Mouse (Mus musculus): ENCODE results near the gene Crls1. TPM values are rescaled to one million over a fixed set of nuclear protein-coding genes. Genes with fewer than 3 reads are reported as not detected.

The Crls1 gene
- polyA plus RNA-seq, 1 experiment from 2014 or later = 21.8 TPM

GRCm38 (mm10) chr2:132867521-132867920, 21.1 kb downstream of the Crls1 start:
- Histone ChIP-seq H3K4me1 (replicated peaks) (no peaks in the 10 kb centered on the region), H3K36me3 (peaks cover 28% of the 10 kb centered on the region), H3K4me2 (no peak overlapping the region), H3K9ac (no peak overlapping the region), H3K27ac (replicated peaks) (no peak overlapping the region), H3K4me3 (no peak overlapping the region), H3K9me3 (no peaks in the 10 kb centered on the region), H3K27me3 (no peaks in the 10 kb centered on the region)
- 77% methylated on average over 5 of the region's 5 CpGs for WGBS
- no peak for ATAC-seq (ENCODE audit: low read depth)

GRCm38 (mm10) chr2:132869682-132870081, 23.2 kb downstream of the Crls1 start:
- H3K4me1 ChIP-seq (replicated peaks) = no peaks in the 10 kb centered on the region
- WGBS = 91% methylated on average over 5 of the region's 5 CpGs
- no peaks in the 10 kb centered on the region for H3K27me3 ChIP-seq
- no peaks in the 10 kb centered on the region for H3K9me3 ChIP-seq
- no peak overlapping the region for H3K4me3 ChIP-seq
- no peak overlapping the region for H3K4me2 ChIP-seq
- ATAC-seq (ENCODE audit: low read depth) = no peak
- H3K27ac ChIP-seq (replicated peaks) = no peak overlapping the region
- peaks cover 21% of the 10 kb centered on the region for H3K36me3 ChIP-seq
- H3K9ac ChIP-seq = no peak overlapping the region

GRCm38 (mm10) chr2:132870286-132870685, 23.8 kb downstream of the Crls1 start:
- H3K4me3 ChIP-seq = no peak overlapping the region
- no peak overlapping the region for H3K27ac ChIP-seq (replicated peaks)
- no peak overlapping the region for H3K4me2 ChIP-seq
- no peaks in the 10 kb centered on the region for H3K27me3 ChIP-seq
- H3K9me3 ChIP-seq = no peaks in the 10 kb centered on the region
- ATAC-seq (ENCODE audit: low read depth) = no peak
- H3K36me3 ChIP-seq = peaks cover 17% of the 10 kb centered on the region
- H3K9ac ChIP-seq = no peak overlapping the region
- WGBS = 83% methylated on average over 4 of the region's 4 CpGs
- H3K4me1 ChIP-seq (replicated peaks) = no peaks in the 10 kb centered on the region

- H3K36me3 ChIP-seq = peaks cover 7% of the 10 kb centered on the region
- no peaks in the 10 kb centered on the region for H3K27me3 ChIP-seq
- H3K4me2 ChIP-seq = no peak overlapping the region
- ATAC-seq (ENCODE audit: low read depth) = no peak
- H3K4me1 ChIP-seq (replicated peaks) = no peaks in the 10 kb centered on the region
- H3K27ac ChIP-seq (replicated peaks) = no peak overlapping the region
- H3K9ac ChIP-seq = no peak overlapping the region
- no peak overlapping the region for H3K4me3 ChIP-seq
- no peaks in the 10 kb centered on the region for H3K9me3 ChIP-seq
- 73% methylated on average over 3 of the region's 3 CpGs for WGBS
These were observed 25.2 kb downstream of the Crls1 start for GRCm38 (mm10) chr2:132871663-132872062.

- no peaks in the 10 kb centered on the region for H3K36me3 ChIP-seq
- no peak for ATAC-seq (ENCODE audit: low read depth)
These were observed 27.3 kb downstream of the Crls1 start for GRCm38 (mm10) chr2:132873657-132874326.

GRCm38 (mm10) chr2:132876991-132877390, 30.5 kb downstream of the Crls1 start:
- WGBS = 57% methylated on average over 1 of the region's 1 CpGs
- Histone ChIP-seq H3K4me1 (replicated peaks) (peaks cover 25% of the 10 kb centered on the region), H3K4me2 (no peak overlapping the region), H3K27ac (replicated peaks) (no peak overlapping the region), H3K36me3 (no peaks in the 10 kb centered on the region), H3K27me3 (peaks cover 53% of the 10 kb centered on the region), H3K4me3 (no peak overlapping the region), H3K9me3 (no peaks in the 10 kb centered on the region), H3K9ac (no peak overlapping the region)
- ATAC-seq (ENCODE audit: low read depth) = no peak

More at GRCm38 (mm10) chr2:132873657-132874326, 27.3 kb downstream of the Crls1 start:
- peaks cover 1% of the 10 kb centered on the region; the same call in 1 of the 2 replicates for H3K4me1 ChIP-seq (replicated peaks)
- no peaks in the 10 kb centered on the region for H3K9me3 ChIP-seq
- H3K4me3 ChIP-seq = no peak overlapping the region
- peaks cover 21% of the 10 kb centered on the region for H3K27me3 ChIP-seq
- H3K9ac ChIP-seq = no peak overlapping the region
- H3K4me2 ChIP-seq = no peak overlapping the region
- 82% methylated on average over 10 of the region's 10 CpGs for WGBS
- H3K27ac ChIP-seq (replicated peaks) = no peak overlapping the region

- Histone ChIP-seq H3K9ac (peak overlapping the region; percentile 70), H3K4me3 (peak overlapping the region; percentile 60), H3K9me3 (no peaks in the 10 kb centered on the region), H3K36me3 (no peaks in the 10 kb centered on the region), H3K27me3 (peaks cover 54% of the 10 kb centered on the region), H3K4me2 (peak overlapping the region; percentile 96), H3K27ac (replicated peaks) (no peak overlapping the region), H3K4me1 (replicated peaks) (peaks cover 25% of the 10 kb centered on the region)
- ATAC-seq (ENCODE audit: low read depth) = peak; percentile 87
- 1% methylated on average over 57 of the region's 58 CpGs for WGBS
These were observed 33.0 kb downstream of the Crls1 start for GRCm38 (mm10) chr2:132879261-132880044.

GRCm38 (mm10) chr2:132880844-132881645, 34.6 kb downstream of the Crls1 start, which contains the start of gene Lrrn4:
TSS of gene Lrrn4 (minus strand) at chr2:132880891.
- Histone ChIP-seq H3K27me3 (peaks cover 54% of the 10 kb centered on the region), H3K36me3 (no peaks in the 10 kb centered on the region), H3K9ac (peak within 1 kb of the TSS; percentile 70), H3K4me1 (replicated peaks) (peaks cover 25% of the 10 kb centered on the region), H3K27ac (replicated peaks) (no peak within 1 kb of the TSS), H3K9me3 (no peaks in the 10 kb centered on the region), H3K4me3 (peak within 1 kb of the TSS; percentile 60), H3K4me2 (peak within 1 kb of the TSS; percentile 96)
- WGBS = 7% methylated on average over 12 of the region's 12 CpGs
- ATAC-seq (ENCODE audit: low read depth) = no peak

- Histone ChIP-seq H3K9ac (no peak overlapping the region), H3K27me3 (peaks cover 27% of the 10 kb centered on the region), H3K36me3 (no peaks in the 10 kb centered on the region), H3K4me3 (no peak overlapping the region), H3K4me1 (replicated peaks) (peaks cover 17% of the 10 kb centered on the region), H3K27ac (replicated peaks) (no peak overlapping the region), H3K9me3 (no peaks in the 10 kb centered on the region), H3K4me2 (no peak overlapping the region)
- 81% methylated on average over 8 of the region's 8 CpGs for WGBS
- ATAC-seq (ENCODE audit: low read depth) = no peak
These were observed 38.0 kb downstream of the Crls1 start for GRCm38 (mm10) chr2:132884303-132884967.

- no peak for ATAC-seq (ENCODE audit: low read depth)
- H3K4me2 ChIP-seq = no peak overlapping the region
- H3K36me3 ChIP-seq = no peaks in the 10 kb centered on the region
- H3K4me3 ChIP-seq = no peak overlapping the region
- WGBS = 96% methylated on average over 7 of the region's 7 CpGs
- H3K9ac ChIP-seq = no peak overlapping the region
- H3K27me3 ChIP-seq = peaks cover 19% of the 10 kb centered on the region
- no peaks in the 10 kb centered on the region for H3K9me3 ChIP-seq
- H3K4me1 ChIP-seq (replicated peaks) = 0 out of 2 replicates have a peak, but pooled peaks cover 10% of the 10 kb centered on the region
- no peak overlapping the region for H3K27ac ChIP-seq (replicated peaks)
These were observed 38.8 kb downstream of the Crls1 start for GRCm38 (mm10) chr2:132885312-132885711.

GRCm38 (mm10) chr2:132893826-132894225, 47.4 kb downstream of the Crls1 start:
- Histone ChIP-seq H3K4me1 (replicated peaks) (no peaks in the 10 kb centered on the region), H3K9me3 (no peaks in the 10 kb centered on the region), H3K4me2 (no peak overlapping the region), H3K27ac (replicated peaks) (no peak overlapping the region), H3K27me3 (no peaks in the 10 kb centered on the region), H3K36me3 (no peaks in the 10 kb centered on the region), H3K9ac (no peak overlapping the region), H3K4me3 (no peak overlapping the region)
- no peak for ATAC-seq (ENCODE audit: low read depth)
- 90% methylated on average over 5 of the region's 5 CpGs for WGBS
